Mouse (Mus musculus): ENCODE data around the gene Gm12184.
"Not testable (repeated sequence)": the region's sequence is repeated elsewhere in the genome, so short reads cannot be mapped to it uniquely, and the experiment has no call there.

Gm12184 gene

GRCm38 (mm10) chr11:48822768-48823512, 3.5 kb downstream of the Gm12184 start:
- no peak for DNase-seq (ENCODE audit: low spot score in 2 of 2)

- DNase-seq (ENCODE audit: low spot score in 2 of 2), result not testable (repeated sequence)
Observed at GRCm38 (mm10) chr11:48821299-48821698, 5.2 kb downstream of the Gm12184 start.

GRCm38 (mm10) chr11:48820308-48820674, 6.2 kb downstream of the Gm12184 start:
- no peak for DNase-seq (ENCODE audit: low spot score in 2 of 2)

GRCm38 (mm10) chr11:48819614-48820307, 6.7 kb downstream of the Gm12184 start:
- no peak for DNase-seq (ENCODE audit: low spot score in 2 of 2)

GRCm38 (mm10) chr11:48818346-48818745, 8.1 kb downstream of the Gm12184 start:
- DNase-seq (ENCODE audit: low spot score in 2 of 2), result peak; percentile 80 to 89

GRCm38 (mm10) chr11:48817794-48818193, 8.7 kb downstream of the Gm12184 start:
- DNase-seq (ENCODE audit: low spot score in 2 of 2), result no peak

GRCm38 (mm10) chr11:48816800-48817665, 9.4 kb downstream of the Gm12184 start, which contains the start of gene Trim41:
Gene Trim41 (minus strand): TSS chr11:48817353.
- DNase-seq (ENCODE audit: low spot score in 2 of 2), result peak; percentile 99 to 100

- peak; percentile 27 to 56 for DNase-seq (ENCODE audit: low spot score in 2 of 2)
Observed at GRCm38 (mm10) chr11:48816281-48816781, 10.1 kb downstream of the Gm12184 start.

- DNase-seq (ENCODE audit: low spot score in 2 of 2), result no peak
Observed at GRCm38 (mm10) chr11:48815851-48816250, 10.6 kb downstream of the Gm12184 start.

- no peak for DNase-seq (ENCODE audit: low spot score in 2 of 2)
Observed at GRCm38 (mm10) chr11:48813782-48814181, 12.7 kb downstream of the Gm12184 start.

- DNase-seq (ENCODE audit: low spot score in 2 of 2), result no peak
Observed at GRCm38 (mm10) chr11:48810142-48810541, 16.3 kb downstream of the Gm12184 start.

GRCm38 (mm10) chr11:48809434-48809830, 17.0 kb downstream of the Gm12184 start:
- DNase-seq (ENCODE audit: low spot score in 2 of 2), result no peak

GRCm38 (mm10) chr11:48808737-48809433, 17.6 kb downstream of the Gm12184 start:
- no peak for DNase-seq (ENCODE audit: low spot score in 2 of 2)

- no peak for DNase-seq (ENCODE audit: low spot score in 2 of 2)
Observed at GRCm38 (mm10) chr11:48808304-48808646, 18.2 kb downstream of the Gm12184 start.

GRCm38 (mm10) chr11:48807563-48808303, 18.7 kb downstream of the Gm12184 start:
- DNase-seq (ENCODE audit: low spot score in 2 of 2), result no peak

GRCm38 (mm10) chr11:48806856-48807562, 19.4 kb downstream of the Gm12184 start:
- no peak for DNase-seq (ENCODE audit: low spot score in 2 of 2)

GRCm38 (mm10) chr11:48804922-48805321, 21.5 kb downstream of the Gm12184 start:
- no peak for DNase-seq (ENCODE audit: low spot score in 2 of 2)

GRCm38 (mm10) chr11:48803988-48804387, 22.5 kb downstream of the Gm12184 start:
- no peak for DNase-seq (ENCODE audit: low spot score in 2 of 2)

GRCm38 (mm10) chr11:48801831-48802772, 24.4 kb downstream of the Gm12184 start:
- no peak for DNase-seq (ENCODE audit: low spot score in 2 of 2)

Data from spleen, postnatal 36 days (tissue).